ENCODE assay signal across 20 mouse cellular contexts in genomic region chr10:59729842-59730241, GRCm38 (mm10). TPM values are rescaled to one million over a fixed set of nuclear protein-coding genes. Genes with fewer than 3 reads are reported as not detected.
DNase-seq lines count a peak whose midpoint lies in the region; ATAC-seq and TF ChIP-seq lines count a peak whose summit lies in the region.
"Had no signal": no experiment of that assay in that cellular context is flagged by ENCODE, and none has a peak within 500 bp of the region (broad histone marks: within the 10 kb centered on the region; RNA-seq: fewer than 3 reads in every experiment).

No protein-coding gene starts in this region.

- H3K27ac ChIP-seq in forebrain, embryonic 14.5 days (ENCODE audit: low read depth, low read length) = no peak overlapping the region
- no peak overlapping the region for H3K27ac ChIP-seq in left cerebral cortex, adult 2 months
- H3K27ac ChIP-seq: heart, adult 2 months; heart, embryonic 13.5 days; hindbrain, embryonic 12.5 days; liver, embryonic 13.5 days; neural tube, embryonic 15.5 days; stomach, postnatal 0 days had no signal

- H3K27me3 ChIP-seq in forebrain, embryonic 14.5 days (replicated peaks; ENCODE audit: control insufficient read depth, insufficient read depth, low read length) = no peaks in the 10 kb centered on the region
- H3K27me3 ChIP-seq: heart, embryonic 13.5 days; hindbrain, embryonic 12.5 days; liver, embryonic 13.5 days; neural tube, embryonic 15.5 days had no signal

- ATAC-seq in forebrain, embryonic 14.5 days = no peak

- WGBS in forebrain, embryonic 14.5 days = 31% methylated on average over 4 of the region's 4 CpGs

- no peak for TF ChIP-seq CTCF in left cerebral cortex, adult 2 months (IDR thresholded peaks at IDR 0.05)

- no peaks in the 10 kb centered on the region for H3K9me3 ChIP-seq in forebrain, embryonic 14.5 days (replicated peaks; ENCODE audit: control insufficient read depth, low read length)
- H3K9me3 ChIP-seq: heart, embryonic 13.5 days; hindbrain, embryonic 12.5 days; liver, embryonic 13.5 days; neural tube, embryonic 15.5 days had no signal

- intact Hi-C loops in left cerebral cortex, adult 2 months (cut with DNase I) = no loop called here

- no peak overlapping the region for H3K9ac ChIP-seq in forebrain, embryonic 14.5 days (ENCODE audit: low read length)
- H3K9ac ChIP-seq: heart, embryonic 13.5 days; hindbrain, embryonic 12.5 days; liver, embryonic 13.5 days; neural tube, embryonic 15.5 days had no signal

- peaks cover 16% of the 10 kb centered on the region for H3K36me3 ChIP-seq in forebrain, embryonic 14.5 days (ENCODE audit: control insufficient read depth, insufficient read depth, low read length)

- no peak overlapping the region for H3K4me3 ChIP-seq in forebrain, embryonic 14.5 days (ENCODE audit: low read depth, low read length)
- no peak overlapping the region for H3K4me3 ChIP-seq in left cerebral cortex, adult 2 months
- H3K4me3 ChIP-seq: heart, adult 2 months; heart, embryonic 13.5 days; hindbrain, embryonic 12.5 days; liver, embryonic 13.5 days; neural tube, embryonic 15.5 days had no signal

- H3K4me2 ChIP-seq in forebrain, embryonic 14.5 days (ENCODE audit: low read length) = no peak overlapping the region
- H3K4me2 ChIP-seq: heart, embryonic 13.5 days; hindbrain, embryonic 12.5 days; liver, embryonic 13.5 days; neural tube, embryonic 15.5 days had no signal

- no peaks in the 10 kb centered on the region for H3K4me1 ChIP-seq in forebrain, embryonic 14.5 days (ENCODE audit: control insufficient read depth, insufficient read depth, low read length)
- H3K4me1 ChIP-seq: hindbrain, embryonic 12.5 days had no signal

- DNase-seq in layer of hippocampus, postnatal 14 days (ENCODE audit: low spot score in 2 of 2) = peak; percentile 17 to 37
- DNase-seq in layer of hippocampus, adult 9-10 months (ENCODE audit: low spot score) = no peak
- peak; percentile 36 to 38 for DNase-seq in cerebellum, adult 18-20 months
- DNase-seq in cerebellum, adult 9-10 months = peak; percentile 58
- DNase-seq in forebrain, embryonic 14.5 days (ENCODE audit: low spot score) = peak; percentile 53
- DNase-seq in urinary bladder, postnatal 25 days (ENCODE audit: low spot score) = no peak
- no peak for DNase-seq in left cerebral cortex, adult 2 months (ENCODE audit: extremely low spot score in 1 of 2, low spot score in 2 of 2)
- DNase-seq: adrenal gland, adult 8-10 months; gastrocnemius, postnatal 25 days; kidney, adult 18-20 months; kidney, postnatal 10 days; liver, embryonic 13.5 days; lung, adult 2 months; thymus, adult 2 months; thymus, postnatal 4 days had no signal

RNA-seq across cellular contexts. Expression of gene Micu1, which starts 27.6 kb away (rescaled TPM):
- total RNA-seq in layer of hippocampus, postnatal 14 days (2021) = 10 to 100 TPM; 79.9 to 96.0 TPM
- polyA plus RNA-seq in forebrain, embryonic 14.5 days (2014; fragmentation: Nextera tagmentation; extraction: Ambion mirVana) = 69.1 and 72.0 TPM in 2 replicates
- total RNA-seq in left cerebral cortex, adult 2 months (2021) = 10 to 100 TPM; 85.2 to 89.9 TPM

Comparison
In these comparisons a context has a peak if more than half of its experiments do, and no peak if none do; other contexts are left out.
1. DNase-seq: peak in layer of hippocampus, postnatal 14 days (2 of 2), cerebellum, adult 18-20 months (2 of 2), cerebellum, adult 9-10 months (single experiment) and forebrain, embryonic 14.5 days (single experiment); none in layer of hippocampus, adult 9-10 months (single experiment), urinary bladder, postnatal 25 days (single experiment) and left cerebral cortex, adult 2 months (0 of 2).